Comparison of ENCODE assay signal across 23 mouse cellular contexts in genomic region chr5:42464814-42465213, GRCm38 (mm10).
A peak's percentile ranks its signal among the peaks of the same experiment; 100 is the strongest.
DNase-seq lines count a peak whose midpoint lies in the region; ATAC-seq and TF ChIP-seq lines count a peak whose summit lies in the region.
"Had no signal": no experiment of that assay in that cellular context is flagged by ENCODE, and none has a peak within 500 bp of the region (broad histone marks: within the 10 kb centered on the region; RNA-seq: fewer than 3 reads in every experiment).

No protein-coding gene starts in this region.

- no peak for TF ChIP-seq POLR2A in cerebellum, adult 2 months (IDR thresholded peaks at IDR 0.05; ENCODE audit: borderline replicate concordance, insufficient read depth, low read length)

- peak; percentile 24 for DNase-seq in forebrain, embryonic 14.5 days (ENCODE audit: low spot score)
- peak; percentile 1 for DNase-seq in ovary, postnatal 14 days (ENCODE audit: low spot score)
- DNase-seq in ovary, postnatal 10 days (ENCODE audit: low spot score): no peak
- peak; percentile 61 to 75 for DNase-seq in cerebellum, adult 2 months
- no peak for DNase-seq in urinary bladder, adult 18-20 months (ENCODE audit: low spot score in 2 of 2)
- no peak for DNase-seq in testis, postnatal 14 days (ENCODE audit: low spot score)
- DNase-seq: adrenal gland, adult 2 months; embryo, embryonic 11 days; gastrocnemius, postnatal 14 days; heart, postnatal 14 days; lung, adult 18-20 months; lung, postnatal 4 days; right cerebral cortex, postnatal 4 days; thymus, adult 18-20 months had no signal

- no peak for TF ChIP-seq CTCF in cerebellum, adult 2 months (IDR thresholded peaks at IDR 0.05; ENCODE audit: borderline replicate concordance, insufficient read depth, low read depth, low read length)

- peak; percentile 66; the same call in 1 of the 2 replicates for ATAC-seq in forebrain, embryonic 14.5 days
- ATAC-seq in forebrain, embryonic 13.5 days: no peak
- no peak for ATAC-seq in erythroblast, adult 5-6 weeks (replicated peaks; ENCODE audit: low FRiP score, poor library complexity, severe bottlenecking)
- ATAC-seq: intestine, embryonic 16.5 days; Patski had no signal

- H3K9me3 ChIP-seq in forebrain, embryonic 14.5 days (replicated peaks; ENCODE audit: control insufficient read depth, low read length): no peaks in the 10 kb centered on the region
- H3K9me3 ChIP-seq in forebrain, embryonic 13.5 days (replicated peaks): no peaks in the 10 kb centered on the region
- H3K9me3 ChIP-seq: limb, embryonic 15.5 days had no signal

- no peak overlapping the region for H3K27ac ChIP-seq in forebrain, embryonic 14.5 days (ENCODE audit: low read depth, low read length)
- H3K27ac ChIP-seq in forebrain, embryonic 13.5 days: no peak overlapping the region
- no peak overlapping the region for H3K27ac ChIP-seq in cerebellum, adult 2 months (ENCODE audit: insufficient read depth, low read length)
- H3K27ac ChIP-seq: kidney, postnatal 0 days; limb, embryonic 15.5 days had no signal

- no peak overlapping the region for H3K4me3 ChIP-seq in forebrain, embryonic 14.5 days (ENCODE audit: low read depth, low read length)
- no peak overlapping the region for H3K4me3 ChIP-seq in forebrain, embryonic 13.5 days
- no peak overlapping the region for H3K4me3 ChIP-seq in cerebellum, adult 2 months (replicated peaks; ENCODE audit: insufficient read depth, low read depth, low read length)
- H3K4me3 ChIP-seq: erythroblast, embryonic 14.5 days; limb, embryonic 15.5 days; myocyte had no signal

- H3K9ac ChIP-seq in forebrain, embryonic 14.5 days (ENCODE audit: low read length): no peak overlapping the region
- H3K9ac ChIP-seq in forebrain, embryonic 13.5 days: no peak overlapping the region
- H3K9ac ChIP-seq: limb, embryonic 15.5 days had no signal

- H3K4me1 ChIP-seq in forebrain, embryonic 14.5 days (ENCODE audit: control insufficient read depth, insufficient read depth, low read length): no peaks in the 10 kb centered on the region
- H3K4me1 ChIP-seq in forebrain, embryonic 13.5 days: no peaks in the 10 kb centered on the region
- H3K4me1 ChIP-seq in cerebellum, adult 2 months (ENCODE audit: control insufficient read depth, insufficient read depth, low read length): peaks cover 5% of the 10 kb centered on the region; the same call in 1 of the 2 replicates
- H3K4me1 ChIP-seq: limb, embryonic 15.5 days had no signal

- H3K4me2 ChIP-seq in forebrain, embryonic 14.5 days (ENCODE audit: low read length): no peak overlapping the region
- H3K4me2 ChIP-seq in forebrain, embryonic 13.5 days: no peak overlapping the region
- H3K4me2 ChIP-seq: limb, embryonic 15.5 days; midbrain, embryonic 11.5 days had no signal

- no peaks in the 10 kb centered on the region for H3K36me3 ChIP-seq in forebrain, embryonic 14.5 days (ENCODE audit: control insufficient read depth, insufficient read depth, low read length)
- no peaks in the 10 kb centered on the region for H3K36me3 ChIP-seq in forebrain, embryonic 13.5 days (ENCODE audit: poor library complexity, severe bottlenecking)
- H3K36me3 ChIP-seq: limb, embryonic 15.5 days had no signal

- H3K27me3 ChIP-seq in forebrain, embryonic 14.5 days (replicated peaks; ENCODE audit: control insufficient read depth, insufficient read depth, low read length): no peaks in the 10 kb centered on the region
- no peaks in the 10 kb centered on the region for H3K27me3 ChIP-seq in forebrain, embryonic 13.5 days
- no peaks in the 10 kb centered on the region for H3K27me3 ChIP-seq in cerebellum, adult 2 months (ENCODE audit: control insufficient read depth, insufficient read depth, low read length)
- H3K27me3 ChIP-seq: limb, embryonic 15.5 days had no signal

Comparison
In these comparisons a context has a peak if more than half of its experiments do, and no peak if none do; other contexts are left out.
1. DNase-seq: peak in forebrain, embryonic 14.5 days (single experiment), ovary, postnatal 14 days (single experiment) and cerebellum, adult 2 months (2 of 2); none in ovary, postnatal 10 days (single experiment), urinary bladder, adult 18-20 months (0 of 2) and testis, postnatal 14 days (single experiment).